Mouse (Mus musculus): ENCODE data around the gene Klhl7.
"Not testable (repeated sequence)": the region's sequence is repeated elsewhere in the genome, so short reads cannot be mapped to it uniquely, and the experiment has no call there.

Gene Klhl7

GRCm38 (mm10) chr5:24095881-24096280 is 4.5 kb upstream of the Klhl7 start:
- no peak for DNase-seq

- DNase-seq, result peak; percentile 80 to 82
Measured at GRCm38 (mm10) chr5:24100810-24101311, 456 bp downstream of the Klhl7 start.

GRCm38 (mm10) chr5:24101446-24102140 is 1.2 kb downstream of the Klhl7 start:
- DNase-seq, result peak; percentile 22 to 44

DNA sequence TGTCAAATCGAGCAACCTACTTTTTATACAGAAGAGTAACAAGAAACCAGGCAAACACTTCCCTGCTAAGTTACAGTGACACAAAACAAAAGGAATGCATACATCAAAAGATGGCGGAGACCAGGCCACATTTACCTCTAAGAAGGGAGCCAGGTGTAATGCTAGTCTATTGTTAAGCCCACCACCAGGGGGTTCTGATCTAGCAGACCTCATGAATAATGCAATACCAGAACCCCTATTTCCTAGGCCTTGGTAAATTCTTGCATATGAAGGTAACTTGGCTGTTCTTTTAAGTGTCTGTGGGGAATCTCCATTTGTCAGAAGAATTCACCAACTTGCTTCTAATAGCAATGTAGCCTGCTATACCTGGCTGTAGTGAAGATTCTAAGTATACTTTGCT is 2.8 kb downstream of the Klhl7 start:
- not testable (repeated sequence) for DNase-seq

DNA sequence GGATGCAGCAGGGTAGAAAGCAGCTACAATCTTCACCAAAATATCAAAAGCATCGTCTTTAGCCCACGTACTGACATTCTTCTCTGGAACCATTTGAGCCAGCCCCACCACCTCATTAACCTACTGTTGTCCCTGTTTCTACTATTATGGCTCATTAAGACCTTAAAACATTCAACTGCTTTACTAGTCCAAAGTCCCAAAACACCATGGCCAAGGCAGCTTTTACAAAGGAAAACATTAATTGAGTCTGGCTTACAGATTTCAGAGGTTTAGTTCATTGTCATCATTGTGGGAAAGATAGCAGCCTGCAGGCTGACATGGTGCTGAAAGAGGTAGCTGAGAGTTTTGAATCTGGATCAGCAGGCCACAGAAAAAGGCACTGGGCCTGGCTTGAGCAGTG is 3.4 kb downstream of the Klhl7 start:
- no peak for DNase-seq

- no peak for DNase-seq
Measured at GRCm38 (mm10) chr5:24107071-24107739, 6.8 kb downstream of the Klhl7 start.

DNA sequence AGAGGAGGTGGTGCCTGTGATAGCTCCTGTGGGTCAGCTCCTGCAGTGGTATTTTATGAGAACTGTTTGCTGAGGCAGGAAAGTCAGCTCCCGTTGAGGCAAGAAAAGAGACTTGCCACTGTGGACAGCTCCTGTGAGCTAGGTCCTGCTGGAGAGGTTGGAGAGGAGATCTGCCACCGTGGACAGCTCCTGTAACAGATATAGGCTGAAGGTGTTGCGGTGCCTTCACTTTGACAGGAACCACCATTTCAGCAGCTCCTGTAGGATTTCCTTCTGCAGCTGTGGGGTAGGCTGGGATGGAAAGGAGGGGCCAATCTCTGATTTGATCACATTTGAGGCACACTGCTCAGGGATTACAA is 7.3 kb downstream of the Klhl7 start:
- no peak for DNase-seq

GRCm38 (mm10) chr5:24110068-24110467 is 9.7 kb downstream of the Klhl7 start:
- DNase-seq, result no peak

DNA sequence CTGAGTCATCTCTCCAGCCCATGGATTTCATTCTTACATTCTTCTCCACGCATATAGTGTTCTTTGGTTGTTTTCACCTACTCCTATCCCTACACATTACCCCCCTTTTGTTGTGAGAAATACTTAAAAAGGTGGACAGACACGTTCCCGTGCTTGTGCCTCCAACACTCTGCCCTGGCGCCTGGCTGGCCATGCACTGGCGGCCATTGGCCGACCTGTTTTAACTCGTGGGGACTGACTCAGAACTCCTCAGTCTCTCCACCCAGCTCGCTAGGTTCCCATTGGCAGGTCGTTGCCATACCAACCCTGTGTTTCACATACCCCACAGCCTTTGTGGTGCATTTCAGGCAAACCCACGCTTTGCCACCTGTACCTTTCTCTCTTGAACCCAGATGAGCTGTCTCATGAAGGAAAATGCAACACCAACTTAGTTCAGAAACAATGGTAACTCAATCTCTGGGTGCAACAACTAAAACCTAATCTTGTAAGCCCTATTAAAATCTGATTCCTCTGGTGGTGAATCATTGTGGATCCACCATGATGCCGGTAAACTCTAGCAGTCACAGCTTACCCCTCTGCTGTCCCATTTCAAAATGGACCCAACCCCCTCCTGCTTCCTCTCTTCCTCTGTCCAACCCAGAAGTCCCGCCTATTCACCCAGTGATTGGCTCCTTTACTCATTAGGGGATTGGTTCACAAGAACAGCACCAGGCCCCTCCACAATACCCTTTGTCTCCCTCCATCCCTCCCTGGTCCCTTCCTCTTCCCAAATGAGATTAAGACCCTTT is 11.9 kb downstream of the Klhl7 start:
- DNase-seq, result no peak

- DNase-seq, result no peak
Measured at GRCm38 (mm10) chr5:24122221-24122620, 21.8 kb downstream of the Klhl7 start.

DNA sequence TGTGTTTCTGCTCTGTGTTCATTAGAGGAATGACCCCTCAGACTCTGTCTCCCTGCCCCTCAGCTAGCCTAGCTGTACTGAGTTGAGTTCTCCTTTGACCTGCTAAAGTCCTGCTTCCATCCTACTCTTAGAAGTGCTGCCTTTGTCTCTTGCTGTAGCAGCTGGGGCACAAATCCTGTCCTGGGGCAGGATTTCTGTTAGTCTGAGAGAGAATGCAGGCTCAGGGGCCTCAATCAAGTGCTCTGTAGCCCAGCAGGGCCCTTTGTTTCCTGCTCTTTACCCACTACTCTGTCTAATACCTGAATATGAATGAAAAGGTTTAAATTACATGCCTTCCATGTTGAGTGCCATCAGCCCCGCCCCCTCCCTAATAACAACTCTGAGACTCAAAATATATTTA is 23.8 kb downstream of the Klhl7 start:
- no peak for DNase-seq

DNA sequence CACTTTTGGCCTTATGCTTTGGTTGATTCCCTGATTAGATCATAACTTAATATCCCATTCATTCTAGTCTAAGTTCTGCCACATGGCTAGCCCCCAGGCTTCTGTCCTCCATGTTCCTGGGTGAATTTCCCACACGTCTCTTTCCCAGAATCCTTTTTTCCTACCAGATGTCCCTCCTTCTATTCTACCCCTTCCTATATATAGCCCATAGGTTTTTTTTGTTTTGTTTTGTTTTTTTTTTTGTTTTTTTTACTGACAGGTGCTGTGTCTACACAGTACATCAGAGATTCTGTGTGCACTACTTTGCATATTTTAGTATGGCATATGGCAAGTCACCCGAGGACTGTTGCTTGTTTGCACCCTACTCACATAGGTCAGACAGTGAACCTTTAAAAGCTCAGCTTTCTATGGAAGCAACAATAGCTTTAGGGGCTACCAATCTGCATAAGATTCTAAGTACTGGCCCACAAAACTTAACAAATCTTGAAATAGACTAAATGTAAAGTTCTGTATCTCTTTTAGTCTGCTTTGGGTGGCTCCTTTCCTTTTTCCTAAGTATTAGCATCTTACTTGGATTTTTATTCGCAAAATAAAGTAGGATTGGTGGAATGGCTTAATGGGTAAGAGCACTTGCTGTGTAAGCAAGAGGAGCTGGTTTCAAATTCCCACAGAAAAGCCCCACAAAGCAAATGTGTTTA is 24.3 kb downstream of the Klhl7 start:
- DNase-seq, result no peak

DNA sequence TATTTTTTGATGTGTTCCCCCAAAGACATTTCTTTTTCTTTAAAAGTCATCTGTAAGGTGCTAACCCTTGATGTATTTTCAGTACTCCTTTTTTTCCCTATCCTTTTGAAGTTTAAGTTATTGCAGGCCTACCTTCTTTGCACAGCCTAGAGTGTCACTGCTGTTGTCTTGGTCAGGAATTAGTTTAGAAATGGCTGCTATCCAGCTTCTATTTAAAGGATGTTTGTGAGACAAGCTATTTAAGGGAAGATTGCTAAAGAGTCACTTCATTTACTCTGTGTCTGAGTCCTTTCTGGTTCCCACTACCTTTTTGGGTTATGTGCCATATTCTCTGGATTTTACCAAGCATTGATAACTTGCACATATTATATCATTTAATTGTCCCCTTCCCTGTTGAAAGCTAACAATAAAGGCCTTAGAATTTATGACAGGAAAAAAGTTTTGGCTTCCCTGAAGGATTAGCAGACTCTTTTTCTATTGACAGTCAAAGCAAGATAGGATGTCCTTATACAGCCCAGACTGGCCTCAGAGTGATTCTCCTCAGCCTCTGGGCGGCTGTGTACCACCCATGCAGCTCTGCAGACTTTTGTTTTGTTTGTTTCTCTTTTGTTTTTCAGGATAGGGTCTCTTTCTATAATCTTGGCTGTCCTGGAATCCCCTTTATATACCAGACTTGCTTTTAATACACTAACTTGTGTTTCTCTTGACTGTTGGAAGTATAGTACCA is 25.7 kb downstream of the Klhl7 start:
- DNase-seq, result no peak

- DNase-seq, result no peak
Measured at GRCm38 (mm10) chr5:24126967-24127366, 26.6 kb downstream of the Klhl7 start.

DNA sequence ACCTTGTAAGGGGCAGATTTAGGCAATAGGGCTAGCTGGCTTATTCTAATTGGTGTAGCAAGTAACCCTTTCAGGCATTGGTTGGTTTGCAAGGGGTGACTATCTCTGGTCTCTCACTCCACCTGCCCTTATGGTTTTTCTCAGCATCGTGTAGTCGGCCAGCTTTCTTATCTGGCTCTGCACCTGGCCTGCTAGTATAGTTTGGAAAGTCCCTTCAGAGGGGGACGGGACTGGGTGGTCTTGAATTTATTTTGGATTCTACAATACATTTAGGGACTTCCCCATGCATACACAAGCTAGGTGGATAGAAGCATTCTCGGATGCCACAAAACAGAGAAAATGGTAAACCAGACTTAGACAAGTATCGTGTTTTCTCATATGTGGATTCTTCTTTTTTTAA is 46.6 kb downstream of the Klhl7 start:
- no peak for DNase-seq

DNA sequence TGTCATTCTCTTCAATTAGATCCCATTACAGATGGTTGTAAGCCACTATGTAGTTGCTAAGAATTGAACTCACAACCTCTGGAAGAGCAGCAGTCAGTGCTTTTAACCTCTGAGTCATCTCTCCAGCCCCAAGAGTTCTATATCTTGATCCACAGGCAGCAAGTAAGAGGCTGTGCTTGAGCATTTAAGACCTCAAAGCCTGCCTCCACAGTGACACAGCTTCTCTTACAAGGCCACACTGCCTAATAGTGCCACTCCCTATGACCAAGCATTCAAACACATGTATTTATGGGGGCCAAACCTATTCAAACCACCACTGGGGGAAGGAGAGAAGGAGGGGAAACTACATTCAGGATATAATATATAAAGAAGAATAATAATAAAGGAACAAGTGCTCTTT is 51.8 kb downstream of the Klhl7 start:
- DNase-seq, result no peak

GRCm38 (mm10) chr5:24156774-24157173 is 56.4 kb downstream of the Klhl7 start:
- no peak for DNase-seq

DNA sequence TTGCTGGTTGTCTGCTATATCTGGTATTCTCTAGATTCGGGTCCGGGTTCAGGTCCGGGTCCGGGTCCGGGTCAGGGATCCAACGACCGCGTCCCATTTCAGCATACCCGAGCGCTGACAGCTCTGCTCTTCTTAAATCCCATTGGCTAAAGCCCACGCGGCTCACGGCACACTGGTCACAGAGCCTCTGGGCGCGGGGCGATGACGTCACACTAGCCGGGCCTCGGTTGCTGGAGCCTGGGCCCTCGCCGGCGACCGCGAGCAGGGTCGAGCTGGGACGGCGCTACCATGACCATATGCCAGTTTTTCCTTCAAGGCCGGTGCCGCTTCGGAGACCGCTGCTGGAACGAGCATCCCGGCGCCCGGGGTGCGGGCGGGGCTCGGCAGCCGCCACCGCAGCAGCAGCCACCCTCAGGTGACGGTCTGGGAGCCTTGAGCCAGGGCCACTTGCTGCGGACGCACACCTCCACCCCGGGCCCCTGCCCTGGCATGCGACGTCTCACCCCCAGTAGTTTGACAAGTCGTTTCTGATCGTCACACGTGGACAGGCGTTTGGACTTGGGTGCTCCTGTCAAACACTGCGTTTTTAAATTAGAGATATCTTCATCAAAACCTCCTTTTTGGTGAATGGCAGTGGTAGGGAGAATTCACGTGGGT is 64.5 kb downstream of the Klhl7 start, which contains the start of gene Nupl2:
TSS of gene Nupl2 (plus strand) at position 175 of the 657 bp plus-strand sequence.
- peak; percentile 99 for DNase-seq

- peak; percentile 13 to 22 for DNase-seq
Measured at GRCm38 (mm10) chr5:24167263-24167662, 66.9 kb downstream of the Klhl7 start.

- DNase-seq, result no peak
Measured at GRCm38 (mm10) chr5:24169881-24170280, 69.5 kb downstream of the Klhl7 start.

DNA sequence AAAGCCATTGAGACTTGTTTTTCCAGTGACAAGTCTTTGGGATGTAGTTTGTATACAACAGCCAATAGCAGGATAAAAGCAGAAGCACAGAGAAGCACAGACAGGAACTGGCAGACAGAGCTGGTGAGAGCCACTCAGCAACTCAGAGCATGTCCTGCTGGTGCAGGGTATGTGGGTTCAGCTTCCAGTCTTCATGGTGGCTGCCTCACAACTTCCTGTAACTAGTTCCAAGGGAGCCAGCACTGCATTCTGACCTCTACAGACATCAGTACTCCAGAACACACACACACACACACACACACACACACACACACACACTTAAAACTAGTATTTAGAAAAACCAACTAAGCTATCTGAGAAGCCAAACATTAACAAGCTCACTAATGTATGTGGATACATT is 71.7 kb downstream of the Klhl7 start:
- no peak for DNase-seq
